Mouse (Mus musculus): Measurements from ENCODE around the gene Fntb.

DNA sequence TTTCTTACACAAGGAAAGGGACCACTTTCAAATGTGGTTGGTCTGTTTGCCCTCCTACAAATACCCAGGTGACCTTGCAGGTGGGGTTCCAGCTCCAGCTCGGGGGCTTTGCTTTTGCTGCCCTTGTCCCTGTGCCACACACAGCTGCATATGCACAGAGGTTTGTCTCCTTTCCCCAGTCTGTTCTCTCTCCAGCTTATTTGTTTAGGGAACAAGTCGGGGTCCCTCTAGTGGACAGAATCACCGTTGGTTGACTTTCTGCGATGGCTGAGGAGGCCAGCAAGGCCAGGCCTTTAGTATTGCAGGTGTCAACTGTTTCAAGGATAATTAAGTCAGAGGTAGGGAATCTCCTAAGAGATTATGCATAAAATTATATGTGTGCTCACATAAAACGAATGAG is 113.9 kb downstream of the Fntb start:
- no peak for TF ChIP-seq GATA1 (IDR thresholded peaks at IDR 0.05; ENCODE audit: borderline replicate concordance, low read length)
- peak; percentile 33; the same call in 1 of the 2 replicates for TF ChIP-seq CTCF (IDR thresholded peaks at IDR 0.05; ENCODE audit: low read depth, low read length)
- TF ChIP-seq POLR2AphosphoS5 (IDR thresholded peaks at IDR 0.05; ENCODE audit: insufficient replicate concordance, low read depth, low read length): no peak
- no peak for TF ChIP-seq TAL1 (conservative IDR thresholded peaks at IDR 0.05; ENCODE audit: low read depth, low read length)
- no peak for TF ChIP-seq GATA2 (IDR thresholded peaks at IDR 0.05; ENCODE audit: borderline replicate concordance, low read depth, low read length)
